Mouse (Mus musculus): ENCODE measurements at regions not wholly inside any gene's neighbourhood (a gene's known extent, or its start where the extent isn't known, plus 50 kb on each side); places are given as distances from the start of the nearest gene placed in this dataset.

GRCm38 (mm10) chr10:37720748-37721147 lies 582.0 kb upstream of the Marcks start:
- H3K36me3 ChIP-seq (replicated peaks): no peaks in the 10 kb centered on the region
- no peak for ATAC-seq (ENCODE audit: extremely low read depth, insufficient number of reproducible peaks, low FRiP score, poor library complexity, severe bottlenecking)
- TF ChIP-seq POLR2AphosphoS5 (IDR thresholded peaks at IDR 0.05; ENCODE audit: insufficient replicate concordance, low read depth, low read length) (no peak), GATA1 (IDR thresholded peaks at IDR 0.05; ENCODE audit: borderline replicate concordance, low read length) (no peak), CTCF (IDR thresholded peaks at IDR 0.05; ENCODE audit: low read depth, low read length) (no peak), TAL1 (conservative IDR thresholded peaks at IDR 0.05; ENCODE audit: low read depth, low read length) (no peak), GATA2 (IDR thresholded peaks at IDR 0.05; ENCODE audit: borderline replicate concordance, low read depth, low read length) (no peak)
- H3K27me3 ChIP-seq (ENCODE audit: insufficient read depth, low read length): no peaks in the 10 kb centered on the region
- DNase-seq (ENCODE audit: low spot score): no peak
- no peaks in the 10 kb centered on the region for H3K4me1 ChIP-seq (ENCODE audit: insufficient read depth, low read depth, low read length)
- no peaks in the 10 kb centered on the region for H3K9me3 ChIP-seq (replicated peaks)
- no peak overlapping the region for H3K4me3 ChIP-seq (ENCODE audit: low read depth, low read length)

GRCm38 (mm10) chr10:37716946-37717345 lies 578.2 kb upstream of the Marcks start:
- ATAC-seq (ENCODE audit: extremely low read depth, insufficient number of reproducible peaks, low FRiP score, poor library complexity, severe bottlenecking): no peak

GRCm38 (mm10) chr10:37711459-37711858 lies 572.7 kb upstream of the Marcks start:
- Histone ChIP-seq H3K4me3 (ENCODE audit: low read depth, low read length) (no peak overlapping the region), H3K9me3 (replicated peaks) (no peaks in the 10 kb centered on the region), H3K27me3 (ENCODE audit: insufficient read depth, low read length) (no peaks in the 10 kb centered on the region), H3K36me3 (replicated peaks) (no peaks in the 10 kb centered on the region), H3K4me1 (ENCODE audit: insufficient read depth, low read depth, low read length) (no peaks in the 10 kb centered on the region)
- DNase-seq (ENCODE audit: low spot score) (no peak), ATAC-seq (ENCODE audit: extremely low read depth, insufficient number of reproducible peaks, low FRiP score, poor library complexity, severe bottlenecking) (no peak)
- no peak for TF ChIP-seq GATA1 (IDR thresholded peaks at IDR 0.05; ENCODE audit: borderline replicate concordance, low read length)
- TF ChIP-seq CTCF (IDR thresholded peaks at IDR 0.05; ENCODE audit: low read depth, low read length): no peak
- TF ChIP-seq TAL1 (conservative IDR thresholded peaks at IDR 0.05; ENCODE audit: low read depth, low read length): no peak
- no peak for TF ChIP-seq POLR2AphosphoS5 (IDR thresholded peaks at IDR 0.05; ENCODE audit: insufficient replicate concordance, low read depth, low read length)
- no peak for TF ChIP-seq GATA2 (IDR thresholded peaks at IDR 0.05; ENCODE audit: borderline replicate concordance, low read depth, low read length)

More at GRCm38 (mm10) chr10:37716946-37717345, 578.2 kb upstream of the Marcks start:
- H3K27me3 ChIP-seq (ENCODE audit: insufficient read depth, low read length): no peaks in the 10 kb centered on the region
- TF ChIP-seq GATA2 (IDR thresholded peaks at IDR 0.05; ENCODE audit: borderline replicate concordance, low read depth, low read length): no peak
- DNase-seq (ENCODE audit: low spot score): no peak
- no peaks in the 10 kb centered on the region for H3K9me3 ChIP-seq (replicated peaks)
- H3K36me3 ChIP-seq (replicated peaks): no peaks in the 10 kb centered on the region
- H3K4me1 ChIP-seq (ENCODE audit: insufficient read depth, low read depth, low read length): no peaks in the 10 kb centered on the region
- no peak overlapping the region for H3K4me3 ChIP-seq (ENCODE audit: low read depth, low read length)

- no peak for TF ChIP-seq TAL1 (conservative IDR thresholded peaks at IDR 0.05; ENCODE audit: low read depth, low read length)
- TF ChIP-seq CTCF (IDR thresholded peaks at IDR 0.05; ENCODE audit: low read depth, low read length): no peak
- TF ChIP-seq GATA2 (IDR thresholded peaks at IDR 0.05; ENCODE audit: borderline replicate concordance, low read depth, low read length): no peak
- no peak for TF ChIP-seq GATA1 (IDR thresholded peaks at IDR 0.05; ENCODE audit: borderline replicate concordance, low read length)
- no peak for TF ChIP-seq POLR2AphosphoS5 (IDR thresholded peaks at IDR 0.05; ENCODE audit: insufficient replicate concordance, low read depth, low read length)
- DNase-seq (ENCODE audit: low spot score) (no peak), ATAC-seq (ENCODE audit: extremely low read depth, insufficient number of reproducible peaks, low FRiP score, poor library complexity, severe bottlenecking) (no peak)
- no peaks in the 10 kb centered on the region for H3K4me1 ChIP-seq (ENCODE audit: insufficient read depth, low read depth, low read length)
- no peak overlapping the region for H3K4me3 ChIP-seq (ENCODE audit: low read depth, low read length)
- no peaks in the 10 kb centered on the region for H3K36me3 ChIP-seq (replicated peaks)
- no peaks in the 10 kb centered on the region for H3K9me3 ChIP-seq (replicated peaks)
- no peaks in the 10 kb centered on the region for H3K27me3 ChIP-seq (ENCODE audit: insufficient read depth, low read length)
Measured at GRCm38 (mm10) chr10:37694041-37694690, 555.4 kb upstream of the Marcks start.

DNA sequence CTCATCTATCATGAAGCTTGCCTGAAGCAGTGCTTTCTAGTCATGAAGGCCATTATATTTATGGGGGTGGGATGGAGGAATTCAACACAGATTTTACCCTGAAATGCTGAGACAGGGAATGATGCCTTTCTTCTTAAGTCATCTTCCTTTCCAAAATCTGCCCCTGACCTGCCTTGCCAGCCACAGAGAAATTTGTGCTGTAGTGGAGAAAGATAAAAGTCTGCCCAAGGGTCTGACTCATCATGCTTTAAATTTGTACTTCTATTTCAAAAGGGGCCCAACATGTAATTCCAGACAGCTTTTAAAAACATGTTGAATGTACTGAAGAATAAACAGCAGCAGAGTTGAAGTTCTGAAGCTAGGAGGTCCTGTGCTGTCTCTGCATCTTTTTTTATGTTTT lies 554.1 kb upstream of the Marcks start:
- DNase-seq (ENCODE audit: low spot score) (no peak), ATAC-seq (ENCODE audit: extremely low read depth, insufficient number of reproducible peaks, low FRiP score, poor library complexity, severe bottlenecking) (no peak)
- no peaks in the 10 kb centered on the region for H3K4me1 ChIP-seq (ENCODE audit: insufficient read depth, low read depth, low read length)
- H3K4me3 ChIP-seq (ENCODE audit: low read depth, low read length): no peak overlapping the region
- no peaks in the 10 kb centered on the region for H3K27me3 ChIP-seq (ENCODE audit: insufficient read depth, low read length)
- no peaks in the 10 kb centered on the region for H3K36me3 ChIP-seq (replicated peaks)
- no peaks in the 10 kb centered on the region for H3K9me3 ChIP-seq (replicated peaks)
- no peak for TF ChIP-seq GATA1 (IDR thresholded peaks at IDR 0.05; ENCODE audit: borderline replicate concordance, low read length)
- no peak for TF ChIP-seq CTCF (IDR thresholded peaks at IDR 0.05; ENCODE audit: low read depth, low read length)
- no peak for TF ChIP-seq TAL1 (conservative IDR thresholded peaks at IDR 0.05; ENCODE audit: low read depth, low read length)
- TF ChIP-seq GATA2 (IDR thresholded peaks at IDR 0.05; ENCODE audit: borderline replicate concordance, low read depth, low read length): no peak
- no peak for TF ChIP-seq POLR2AphosphoS5 (IDR thresholded peaks at IDR 0.05; ENCODE audit: insufficient replicate concordance, low read depth, low read length)

- no peak for TF ChIP-seq CTCF (IDR thresholded peaks at IDR 0.05; ENCODE audit: low read depth, low read length)
- TF ChIP-seq GATA2 (IDR thresholded peaks at IDR 0.05; ENCODE audit: borderline replicate concordance, low read depth, low read length): no peak
- TF ChIP-seq TAL1 (conservative IDR thresholded peaks at IDR 0.05; ENCODE audit: low read depth, low read length): no peak
- no peak for TF ChIP-seq POLR2AphosphoS5 (IDR thresholded peaks at IDR 0.05; ENCODE audit: insufficient replicate concordance, low read depth, low read length)
- TF ChIP-seq GATA1 (IDR thresholded peaks at IDR 0.05; ENCODE audit: borderline replicate concordance, low read length): no peak
- no peaks in the 10 kb centered on the region for H3K36me3 ChIP-seq (replicated peaks)
- H3K9me3 ChIP-seq (replicated peaks): no peaks in the 10 kb centered on the region
- DNase-seq (ENCODE audit: low spot score) (no peak), ATAC-seq (ENCODE audit: extremely low read depth, insufficient number of reproducible peaks, low FRiP score, poor library complexity, severe bottlenecking) (no peak)
- no peaks in the 10 kb centered on the region for H3K4me1 ChIP-seq (ENCODE audit: insufficient read depth, low read depth, low read length)
- H3K27me3 ChIP-seq (ENCODE audit: insufficient read depth, low read length): no peaks in the 10 kb centered on the region
- no peak overlapping the region for H3K4me3 ChIP-seq (ENCODE audit: low read depth, low read length)
Measured at GRCm38 (mm10) chr10:37691939-37692338, 553.2 kb upstream of the Marcks start.

Data from G1E (cell line).